In genomic region chr3:126735211-126735610, GRCm38 (mm10) we compare ENCODE assay signal across 29 mouse cellular contexts.
A peak's percentile ranks its signal among the peaks of the same experiment; 100 is the strongest.
DNase-seq lines count a peak whose midpoint lies in the region; ATAC-seq and TF ChIP-seq lines count a peak whose summit lies in the region.
"Had no signal": no experiment of that assay in that cellular context is flagged by ENCODE, and none has a peak within 500 bp of the region (broad histone marks: within the 10 kb centered on the region; RNA-seq: fewer than 3 reads in every experiment).

No protein-coding gene starts in this region.

- H3K9me3 ChIP-seq in heart, embryonic 14.5 days (ENCODE audit: control insufficient read depth, low read length) = no peaks in the 10 kb centered on the region
- H3K9me3 ChIP-seq: embryonic facial prominence, embryonic 15.5 days; forebrain, embryonic 13.5 days; hindbrain, embryonic 10.5 days; hindbrain, embryonic 15.5 days; midbrain, embryonic 13.5 days; neural tube, embryonic 15.5 days; stomach, embryonic 15.5 days had no signal

- no peak for TF ChIP-seq POLR2A in heart, adult 2 months (IDR thresholded peaks at IDR 0.05; ENCODE audit: insufficient read depth, low read depth, low read length)

- H3K4me3 ChIP-seq in heart, adult 2 months = no peak overlapping the region
- no peak overlapping the region for H3K4me3 ChIP-seq in heart, embryonic 14.5 days (ENCODE audit: control insufficient read depth in 1 of 2, insufficient read depth in 1 of 2, low read depth in 1 of 2, low read length in 2 of 2)
- no peak overlapping the region for H3K4me3 ChIP-seq in brown adipose tissue, adult 24 weeks (ENCODE audit: insufficient read depth, low read depth, low read length)
- H3K4me3 ChIP-seq: embryonic facial prominence, embryonic 15.5 days; forebrain, embryonic 13.5 days; hindbrain, embryonic 10.5 days; hindbrain, embryonic 15.5 days; midbrain, embryonic 13.5 days; neural tube, embryonic 15.5 days; stomach, embryonic 15.5 days had no signal

- peaks cover 12% of the 10 kb centered on the region for H3K36me3 ChIP-seq in heart, adult 2 months (ENCODE audit: control insufficient read depth, insufficient read depth, low read length)
- H3K36me3 ChIP-seq in heart, embryonic 14.5 days (ENCODE audit: control insufficient read depth, insufficient read depth, low read length) = no peaks in the 10 kb centered on the region
- H3K36me3 ChIP-seq: embryonic facial prominence, embryonic 15.5 days; hindbrain, embryonic 10.5 days; hindbrain, embryonic 15.5 days; midbrain, embryonic 13.5 days; neural tube, embryonic 15.5 days; stomach, embryonic 15.5 days had no signal

- DNase-seq in heart, adult 2 months = no peak
- DNase-seq in heart, adult 8-10 months (ENCODE audit: low spot score) = no peak
- no peak for DNase-seq in heart, adult 18-20 months
- peak; percentile 69 for DNase-seq in 3T3-L1 (ENCODE audit: low read depth, low spot score)
- DNase-seq in layer of hippocampus, adult 9-10 months (ENCODE audit: low spot score) = no peak
- DNase-seq: adrenal gland, postnatal 10 days; B cell, adult 2 months; cerebellum, adult 11-12 months; cerebellum, adult 9-11 months; gastrocnemius, postnatal 25 days; kidney, adult 11 months; kidney, postnatal 14 days; liver; lung, adult 2 months; lung, postnatal 10 days; retina, postnatal 1 day; right cerebral cortex, postnatal 14 days had no signal

- WGBS in heart, adult 2 months = 65% methylated on average over 5 of the region's 5 CpGs
- WGBS in heart, embryonic 14.5 days = 58% methylated on average over 5 of the region's 5 CpGs

- TF ChIP-seq CTCF in heart, adult 2 months (IDR thresholded peaks at IDR 0.05) = no peak

- ATAC-seq in heart, embryonic 14.5 days (ENCODE audit: insufficient number of reproducible peaks, insufficient read depth, low FRiP score, low read depth) = no peak
- ATAC-seq: forebrain, embryonic 13.5 days; inflammation-experienced regulatory T-cells, adult 6 months; midbrain, embryonic 13.5 days had no signal

- no peak overlapping the region for H3K9ac ChIP-seq in heart, adult 2 months (ENCODE audit: low read depth, low read length)
- H3K9ac ChIP-seq in heart, embryonic 14.5 days (ENCODE audit: low read length) = peak overlapping the region; percentile 44
- H3K9ac ChIP-seq: embryonic facial prominence, embryonic 15.5 days; forebrain, embryonic 13.5 days; hindbrain, embryonic 15.5 days; liver, embryonic 14.5 days; midbrain, embryonic 13.5 days; neural tube, embryonic 15.5 days; stomach, embryonic 15.5 days had no signal

- TF ChIP-seq EP300 in heart, adult 2 months (IDR thresholded peaks at IDR 0.05; ENCODE audit: insufficient read depth, low read depth, low read length) = no peak

- H3K27me3 ChIP-seq in heart, adult 2 months (ENCODE audit: control insufficient read depth, insufficient read depth, low read length) = no peaks in the 10 kb centered on the region
- H3K27me3 ChIP-seq in heart, embryonic 14.5 days (ENCODE audit: control insufficient read depth, insufficient read depth, low read length) = no peaks in the 10 kb centered on the region
- H3K27me3 ChIP-seq: embryonic facial prominence, embryonic 15.5 days; forebrain, embryonic 13.5 days; hindbrain, embryonic 15.5 days; midbrain, embryonic 13.5 days; neural tube, embryonic 15.5 days; stomach, embryonic 15.5 days had no signal

- H3K4me2 ChIP-seq in heart, embryonic 14.5 days (ENCODE audit: low read length) = no peak overlapping the region
- H3K4me2 ChIP-seq: embryonic facial prominence, embryonic 15.5 days; forebrain, embryonic 13.5 days; hindbrain, embryonic 15.5 days; midbrain, embryonic 13.5 days; neural tube, embryonic 15.5 days; stomach, embryonic 15.5 days had no signal

- peak overlapping the region; percentile 60 for H3K27ac ChIP-seq in heart, adult 2 months
- H3K27ac ChIP-seq in heart, embryonic 14.5 days (replicated peaks in 1 of 2; ENCODE audit: control insufficient read depth in 1 of 2, insufficient read depth in 1 of 2, low read depth in 2 of 2, low read length in 2 of 2) = peak overlapping the region; percentile 45 to 72
- H3K27ac ChIP-seq in brown adipose tissue, adult 24 weeks (replicated peaks; ENCODE audit: low read depth, low read length) = 0 out of 2 replicates have a peak overlapping the region, but pooled peaks have one; percentile 2
- H3K27ac ChIP-seq: embryonic facial prominence, embryonic 15.5 days; forebrain, embryonic 13.5 days; hindbrain, embryonic 10.5 days; hindbrain, embryonic 15.5 days; liver, embryonic 14.5 days; macrophage; midbrain, embryonic 13.5 days; neural tube, embryonic 15.5 days; stomach, embryonic 15.5 days had no signal

- H3K4me1 ChIP-seq in heart, adult 2 months (ENCODE audit: control insufficient read depth, insufficient read depth, low read length) = peaks cover 9% of the 10 kb centered on the region
- peaks cover 13 to 42% of the 10 kb centered on the region in 2 experiments for H3K4me1 ChIP-seq in heart, embryonic 14.5 days (ENCODE audit: control insufficient read depth in 2 of 2, insufficient read depth in 2 of 2, low read length in 2 of 2)
- H3K4me1 ChIP-seq in brown adipose tissue, adult 24 weeks (ENCODE audit: control insufficient read depth, insufficient read depth, insufficient read length, low read length) = peaks cover 2% of the 10 kb centered on the region; the same call in 1 of the 2 replicates
- H3K4me1 ChIP-seq: embryonic facial prominence, embryonic 15.5 days; hindbrain, embryonic 10.5 days; hindbrain, embryonic 15.5 days; midbrain, embryonic 13.5 days; neural tube, embryonic 15.5 days; stomach, embryonic 15.5 days had no signal

- intact Hi-C loops in heart, adult 2 months (cut with DNase I) = no loop called here

- 0 out of 2 replicates have a peak, but pooled peaks cover 2% of the 10 kb centered on the region for H3K79me2 ChIP-seq in heart, adult 2 months (replicated peaks; ENCODE audit: control insufficient read depth, insufficient read depth, low read length)

Comparison
In these comparisons a context has a peak if more than half of its experiments do, and no peak if none do; other contexts are left out.
1. H3K27ac ChIP-seq: peak in every context shown above with its lines; median percentile 60 in heart, adult 2 months; 58 in heart, embryonic 14.5 days; 2 in brown adipose tissue, adult 24 weeks.